Mouse (Mus musculus) layer of hippocampus, postnatal 14 days (tissue): ENCODE data around the gene Ilf2. TPM values are rescaled to one million over a fixed set of nuclear protein-coding genes. Genes with fewer than 3 reads are reported as not detected.

Experiments used
- DNase-seq, 2 experiments: peaks; one replicate each; pipeline ENCODE4 v3.0.0; 2021 to 2022; ENCODE audit warnings: low spot score in 2 of 2, mixed read lengths in 1 of 2
- total RNA-seq, 2 experiments: library from RNA; stranded (reverse); gene quantifications; 2 replicates each; pipeline ENCODE4 v1.2.3; 2021

Gene Ilf2
- total RNA-seq, 2 experiments from 2014 or later, result 86.0 to 87.9 TPM

GRCm38 (mm10) chr3:90461935-90462334, 14.0 kb upstream of the Ilf2 start:
- DNase-seq, result no peak

GRCm38 (mm10) chr3:90462579-90462978, 13.3 kb upstream of the Ilf2 start:
- no peak for DNase-seq

GRCm38 (mm10) chr3:90464552-90465080, 11.3 kb upstream of the Ilf2 start:
- no peak for DNase-seq

GRCm38 (mm10) chr3:90465081-90465685, 10.7 kb upstream of the Ilf2 start:
- no peak for DNase-seq

- no peak for DNase-seq
Measured at GRCm38 (mm10) chr3:90465686-90466310, 10.1 kb upstream of the Ilf2 start, which contains the start of gene Npr1. Npr1 (minus strand) TSS chr3:90465866.

- DNase-seq, result peak; percentile 44 to 79
Measured at GRCm38 (mm10) chr3:90466311-90466766, 9.6 kb upstream of the Ilf2 start.

- DNase-seq, result no peak
Measured at GRCm38 (mm10) chr3:90467618-90468300, 8.2 kb upstream of the Ilf2 start.

- DNase-seq, result no peak
Measured at GRCm38 (mm10) chr3:90472213-90472612, 3.7 kb upstream of the Ilf2 start.

GRCm38 (mm10) chr3:90475151-90475830, 635 bp upstream of the Ilf2 start:
- no peak for DNase-seq

GRCm38 (mm10) chr3:90486998-90487397, 11.1 kb downstream of the Ilf2 start:
- no peak for DNase-seq

GRCm38 (mm10) chr3:90488576-90488975, 12.7 kb downstream of the Ilf2 start:
- DNase-seq, result no peak

- DNase-seq, result peak; percentile 95 to 96
Measured at GRCm38 (mm10) chr3:90490696-90491256, 14.8 kb downstream of the Ilf2 start, which contains the start of gene Snapin. Snapin (minus strand) TSS chr3:90491033.

- DNase-seq, result peak in 1 of 2 experiments; percentile 58
Measured at GRCm38 (mm10) chr3:90491350-90491749, 15.4 kb downstream of the Ilf2 start.

- no peak for DNase-seq
Measured at GRCm38 (mm10) chr3:90493831-90494540, 18.1 kb downstream of the Ilf2 start.

GRCm38 (mm10) chr3:90495850-90496525, 20.1 kb downstream of the Ilf2 start:
- DNase-seq, result no peak

- DNase-seq, result no peak
Measured at GRCm38 (mm10) chr3:90497597-90497996, 21.7 kb downstream of the Ilf2 start.

GRCm38 (mm10) chr3:90503444-90503843, 27.5 kb downstream of the Ilf2 start:
- no peak for DNase-seq

- DNase-seq, result no peak
Measured at GRCm38 (mm10) chr3:90505216-90505615, 29.3 kb downstream of the Ilf2 start.

GRCm38 (mm10) chr3:90506362-90506761, 30.4 kb downstream of the Ilf2 start:
- no peak for DNase-seq
